Mouse (Mus musculus) intestine, embryonic 15.5 days (tissue): Measurements from ENCODE around the gene Echdc3. TPM values are rescaled to one million over a fixed set of nuclear protein-coding genes. Genes with fewer than 3 reads are reported as not detected.

Source experiments
- ATAC-seq: fragments of 200-750 bp; cut with Nextera tagmentation; 2 replicates; pipeline ENCODE4 v1.8.0; 2017; ENCODE audit warnings: moderate TSS enrichment, moderate library complexity
- H3K27ac ChIP-seq: fragments of 300-500 bp; sonication (generic); 2 replicates; pipeline ENCODE4 v1.5.1; 2015; ENCODE audit warnings: mild to moderate bottlenecking, inconsistent platforms
- H3K27me3 ChIP-seq: fragments of 300-500 bp; sonication (generic); replicated peaks from 2 replicates; pipeline ENCODE4 v1.6.1; 2015; ENCODE audit warnings: inconsistent platforms
- H3K36me3 ChIP-seq: fragments of 300-500 bp; sonication (generic); 2 replicates; pipeline ENCODE4 v1.6.1; 2015; ENCODE audit warnings: inconsistent platforms
- H3K4me1 ChIP-seq: fragments of 300-500 bp; sonication (generic); replicated peaks from 2 replicates; pipeline ENCODE4 v1.6.1; 2015; ENCODE audit warnings: inconsistent platforms
- H3K4me2 ChIP-seq: fragments of 300-500 bp; sonication (generic); replicated peaks from 2 replicates; pipeline ENCODE4 v1.6.1; 2015; ENCODE audit warnings: mild to moderate bottlenecking, inconsistent platforms
- H3K4me3 ChIP-seq: fragments of 300-500 bp; sonication (generic); replicated peaks from 2 replicates; pipeline ENCODE4 v1.5.1; 2015; ENCODE audit warnings: inconsistent platforms
- H3K9ac ChIP-seq: fragments of 300-500 bp; sonication (generic); 2 replicates; pipeline ENCODE4 v1.6.1; 2015; ENCODE audit warnings: inconsistent platforms
- H3K9me3 ChIP-seq: fragments of 300-500 bp; sonication (generic); 2 replicates; pipeline ENCODE4 v1.6.1; 2016; ENCODE audit warnings: inconsistent platforms
- WGBS: fragments of 180-500 bp; shearing (Covaris S2); methylation state at CpG from one replicate; pipeline ENCODE4 v1.1.7; 2015; 5-methylcytosine and 5-hydroxymethylcytosine counted together
- polyA plus RNA-seq: library from polyadenylated mRNA; unstranded; fragments of >200 nt; fragmentation: Nextera tagmentation; extraction: Ambion mirVana; gene quantifications from 2 replicates; pipeline ENCODE4 v1.2.1, GENCODE M21; 2015

The Echdc3 gene
- polyA plus RNA-seq, 1 experiment from 2014 or later = 12.0 TPM

DNA sequence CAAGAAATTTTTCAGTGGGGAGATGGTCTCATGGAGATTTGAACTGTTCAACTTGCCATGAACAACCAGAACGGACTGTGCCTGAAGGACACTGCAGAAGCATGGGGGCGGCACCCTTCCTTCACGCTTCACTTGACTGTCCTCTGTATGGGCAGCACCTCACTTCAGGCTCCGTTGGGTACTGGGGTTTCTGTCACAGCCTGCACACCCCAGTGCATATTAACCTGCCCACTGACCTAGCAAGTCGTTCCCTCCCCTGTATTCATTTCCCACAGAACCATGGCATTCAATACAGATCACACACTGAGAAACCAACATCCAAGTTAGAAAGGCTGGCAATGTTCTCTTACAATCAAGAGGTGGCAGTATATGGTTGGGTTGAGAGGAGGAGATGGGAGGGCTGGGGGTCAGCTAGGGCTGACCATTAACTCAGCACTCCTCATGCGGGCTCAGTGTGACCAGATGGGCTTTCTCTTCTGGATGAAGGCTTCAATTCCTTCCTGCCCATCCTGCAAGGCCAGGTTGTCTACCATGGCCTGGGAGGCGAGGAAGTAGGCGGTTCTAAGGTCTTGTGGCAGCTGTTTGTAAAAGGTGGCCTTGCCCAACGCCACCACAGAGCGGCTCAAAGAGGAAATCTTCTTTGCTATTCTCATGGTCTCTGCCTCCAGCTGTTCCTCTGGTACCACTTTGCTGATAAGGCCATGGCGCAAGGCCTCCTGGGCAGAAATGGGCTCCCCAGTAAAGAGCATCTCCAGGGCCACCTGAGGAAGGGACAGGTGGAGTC, 23.8 kb downstream of the Echdc3 start:
- Histone ChIP-seq H3K4me1 (peaks cover 8% of the 10 kb centered on the region; the same call in 1 of the 2 replicates), H3K4me3 (no peak overlapping the region), H3K27me3 (no peaks in the 10 kb centered on the region), H3K9ac (no peak overlapping the region), H3K27ac (no peak overlapping the region), H3K36me3 (no peaks in the 10 kb centered on the region), H3K4me2 (no peak overlapping the region), H3K9me3 (0 out of 2 replicates have a peak, but pooled peaks cover 3% of the 10 kb centered on the region)
- 84% methylated on average over 11 of the region's 11 CpGs for WGBS
- ATAC-seq = no peak

DNA sequence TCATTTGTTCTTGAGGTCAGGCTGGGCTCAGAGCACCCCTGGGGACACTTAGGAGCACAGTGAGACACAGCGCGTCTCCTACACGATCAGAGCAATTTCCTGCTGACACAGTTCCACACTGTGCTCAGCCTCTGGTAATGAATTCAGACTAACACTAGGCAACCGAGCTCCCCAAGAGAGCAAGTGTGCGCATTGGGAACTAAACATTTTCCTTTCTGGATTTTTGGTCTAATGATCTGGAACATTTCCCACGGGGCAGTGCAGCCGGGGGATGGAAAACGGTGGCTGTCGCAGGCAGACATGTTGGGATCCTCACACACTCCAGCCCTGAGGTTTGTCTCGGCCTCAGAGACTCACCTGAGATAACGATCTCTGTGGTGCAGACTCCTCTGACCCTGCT, 25.4 kb downstream of the Echdc3 start:
- WGBS = 70% methylated on average over 11 of the region's 11 CpGs
- ATAC-seq = no peak
- no peaks in the 10 kb centered on the region for H3K4me1 ChIP-seq
- no peaks in the 10 kb centered on the region for H3K36me3 ChIP-seq
- H3K27ac ChIP-seq = no peak overlapping the region
- 0 out of 2 replicates have a peak, but pooled peaks cover 3% of the 10 kb centered on the region for H3K9me3 ChIP-seq
- no peak overlapping the region for H3K4me3 ChIP-seq
- no peak overlapping the region for H3K9ac ChIP-seq
- H3K4me2 ChIP-seq = no peak overlapping the region
- no peaks in the 10 kb centered on the region for H3K27me3 ChIP-seq

DNA sequence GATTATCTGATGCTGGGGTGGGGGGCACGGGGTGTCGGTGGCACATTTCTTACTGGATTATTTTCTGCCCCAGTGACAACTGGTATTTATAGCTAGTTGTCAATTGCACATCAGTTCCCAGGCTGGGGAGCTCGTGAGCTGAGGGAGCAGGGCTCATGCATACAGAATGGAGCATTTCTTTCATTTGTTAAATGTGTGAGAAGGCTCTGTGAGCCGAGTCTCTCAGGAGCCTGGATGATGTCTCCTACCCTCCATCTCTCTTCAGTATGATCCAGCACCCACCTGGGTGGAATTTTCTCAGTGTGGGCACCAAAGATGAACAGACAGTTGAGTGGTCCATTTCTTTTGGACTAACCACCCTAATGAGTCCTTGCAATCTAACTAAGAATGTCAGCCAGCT, 25.9 kb downstream of the Echdc3 start:
- 0 out of 2 replicates have a peak, but pooled peaks cover 3% of the 10 kb centered on the region for H3K9me3 ChIP-seq
- ATAC-seq = no peak
- no peaks in the 10 kb centered on the region for H3K36me3 ChIP-seq
- H3K9ac ChIP-seq = no peak overlapping the region
- no peak overlapping the region for H3K4me3 ChIP-seq
- no peak overlapping the region for H3K4me2 ChIP-seq
- WGBS = 50% methylated on average over 4 of the region's 4 CpGs
- no peak overlapping the region for H3K27ac ChIP-seq
- H3K4me1 ChIP-seq = no peaks in the 10 kb centered on the region
- no peaks in the 10 kb centered on the region for H3K27me3 ChIP-seq

DNA sequence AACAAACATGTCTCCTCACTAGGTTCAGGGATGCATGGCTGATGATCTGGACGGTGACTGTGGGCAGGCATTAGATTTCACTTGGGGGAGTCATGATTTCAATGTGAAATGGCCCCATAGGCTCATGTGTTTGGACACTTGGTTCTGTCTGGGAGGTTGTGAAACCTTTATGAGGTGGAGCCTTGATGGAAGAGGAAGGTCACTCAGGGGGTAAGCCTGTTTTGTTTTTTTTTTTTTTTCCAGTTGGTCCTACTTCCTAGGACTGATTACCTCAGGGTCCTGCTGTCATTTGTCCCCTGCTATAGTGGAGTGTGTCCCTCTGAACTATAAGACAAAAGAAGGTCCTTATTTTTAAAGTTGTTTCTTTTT, 33.1 kb downstream of the Echdc3 start:
- Histone ChIP-seq H3K4me2 (no peak overlapping the region), H3K36me3 (no peaks in the 10 kb centered on the region), H3K4me1 (no peaks in the 10 kb centered on the region), H3K4me3 (no peak overlapping the region), H3K27ac (no peak overlapping the region), H3K9ac (no peak overlapping the region), H3K27me3 (no peaks in the 10 kb centered on the region), H3K9me3 (0 out of 2 replicates have a peak, but pooled peaks cover 2% of the 10 kb centered on the region)
- ATAC-seq = no peak
- WGBS = 64% methylated on average over 1 of the region's 1 CpGs

DNA sequence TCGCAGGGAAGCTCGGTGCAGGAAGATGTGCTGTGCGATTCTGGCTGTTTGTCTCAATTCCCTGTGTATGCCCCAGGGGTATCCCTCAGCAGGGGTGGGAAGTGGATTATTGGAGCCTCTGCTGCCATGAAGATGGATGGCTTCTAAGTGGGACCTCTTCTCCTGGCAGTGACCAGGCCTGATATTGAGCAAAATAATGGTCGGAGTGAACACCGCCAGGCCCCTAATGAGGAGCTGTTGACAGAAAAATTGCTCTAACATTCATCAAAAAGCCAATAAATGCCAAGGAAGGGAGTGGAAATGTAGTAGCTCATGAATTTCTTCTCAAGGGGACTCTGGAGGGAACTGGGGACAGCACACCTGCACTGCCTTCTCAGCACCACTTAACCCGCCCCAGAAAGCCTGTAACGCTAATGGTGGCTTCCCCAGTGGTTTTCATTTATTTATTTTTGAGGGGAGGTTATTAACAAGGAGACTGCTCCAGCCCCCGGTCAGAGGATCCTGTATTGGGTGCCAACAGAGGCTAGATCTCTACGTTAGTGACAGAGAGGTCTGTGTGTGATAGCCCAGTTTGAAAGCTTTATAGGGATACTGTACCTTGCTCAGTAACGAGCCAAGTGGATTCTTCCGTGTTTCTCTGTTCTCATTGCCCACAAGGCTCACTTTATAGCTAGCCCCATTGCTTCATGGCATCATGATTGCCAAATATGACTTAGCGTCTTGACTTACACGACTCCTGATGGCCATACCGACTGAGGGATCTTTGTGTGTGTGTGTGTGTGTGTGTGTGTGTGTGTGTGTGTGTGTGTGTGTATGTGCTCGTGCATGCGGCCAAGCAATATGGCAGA, 33.7 kb downstream of the Echdc3 start:
- Histone ChIP-seq H3K27ac (no peak overlapping the region), H3K4me1 (no peaks in the 10 kb centered on the region), H3K9ac (no peak overlapping the region), H3K4me3 (no peak overlapping the region), H3K36me3 (no peaks in the 10 kb centered on the region), H3K9me3 (no peaks in the 10 kb centered on the region), H3K27me3 (no peaks in the 10 kb centered on the region), H3K4me2 (no peak overlapping the region)
- ATAC-seq = no peak
- 77% methylated on average over 16 of the region's 16 CpGs for WGBS

DNA sequence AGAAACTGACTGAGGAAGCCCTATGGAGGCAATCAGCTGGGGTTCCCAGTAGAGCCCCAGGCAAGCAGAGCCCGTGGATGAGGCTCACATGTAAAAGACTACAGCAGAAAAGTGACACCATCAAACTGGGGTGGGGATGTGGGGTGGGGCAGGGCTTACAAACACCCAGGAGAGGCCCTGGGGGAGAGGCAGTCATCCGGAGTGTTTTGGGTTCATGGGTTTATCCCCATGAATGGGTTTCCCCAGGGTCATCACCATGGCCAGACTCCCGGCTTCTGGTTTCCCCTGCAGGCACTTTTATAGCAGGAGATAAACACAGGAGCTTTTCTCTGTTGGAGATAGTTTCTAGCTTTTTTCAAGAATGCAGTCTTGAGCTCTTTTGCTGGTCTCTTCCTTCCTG, 39.8 kb downstream of the Echdc3 start:
- Histone ChIP-seq H3K9me3 (0 out of 2 replicates have a peak, but pooled peaks cover 3% of the 10 kb centered on the region), H3K4me2 (no peak overlapping the region), H3K27me3 (no peaks in the 10 kb centered on the region), H3K4me1 (no peaks in the 10 kb centered on the region), H3K4me3 (no peak overlapping the region), H3K9ac (no peak overlapping the region), H3K27ac (no peak overlapping the region), H3K36me3 (no peaks in the 10 kb centered on the region)
- ATAC-seq = 0 out of 2 replicates have a peak, but pooled peaks have one; percentile 10
- 28% methylated on average over 3 of the region's 3 CpGs for WGBS

DNA sequence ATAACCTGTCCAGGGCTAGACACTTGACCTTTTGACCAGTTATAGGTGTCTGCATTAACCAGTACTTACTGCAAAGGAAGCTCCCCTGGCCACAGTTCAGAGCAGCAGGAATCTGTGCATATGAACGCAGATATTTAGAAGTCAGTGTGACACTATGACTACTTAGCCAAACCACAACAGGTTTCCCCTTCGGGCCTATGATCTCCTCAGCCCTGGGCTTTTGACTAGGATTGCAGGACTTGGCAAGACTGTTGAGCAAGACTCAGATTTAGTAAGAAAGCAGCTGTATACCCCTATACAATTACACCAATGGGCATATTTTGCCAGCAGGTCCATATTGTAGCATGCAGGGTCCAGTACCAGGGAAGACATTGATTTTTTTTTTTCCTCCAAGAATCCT, 44.3 kb downstream of the Echdc3 start:
- H3K36me3 ChIP-seq = no peaks in the 10 kb centered on the region
- 0 out of 2 replicates have a peak, but pooled peaks cover 3% of the 10 kb centered on the region for H3K9me3 ChIP-seq
- no peak overlapping the region for H3K9ac ChIP-seq
- H3K4me2 ChIP-seq = no peak overlapping the region
- 79% methylated on average over 2 of the region's 2 CpGs for WGBS
- H3K27ac ChIP-seq = no peak overlapping the region
- no peak overlapping the region for H3K4me3 ChIP-seq
- no peak for ATAC-seq
- no peaks in the 10 kb centered on the region for H3K27me3 ChIP-seq
- peaks cover 6% of the 10 kb centered on the region; the same call in 1 of the 2 replicates for H3K4me1 ChIP-seq

DNA sequence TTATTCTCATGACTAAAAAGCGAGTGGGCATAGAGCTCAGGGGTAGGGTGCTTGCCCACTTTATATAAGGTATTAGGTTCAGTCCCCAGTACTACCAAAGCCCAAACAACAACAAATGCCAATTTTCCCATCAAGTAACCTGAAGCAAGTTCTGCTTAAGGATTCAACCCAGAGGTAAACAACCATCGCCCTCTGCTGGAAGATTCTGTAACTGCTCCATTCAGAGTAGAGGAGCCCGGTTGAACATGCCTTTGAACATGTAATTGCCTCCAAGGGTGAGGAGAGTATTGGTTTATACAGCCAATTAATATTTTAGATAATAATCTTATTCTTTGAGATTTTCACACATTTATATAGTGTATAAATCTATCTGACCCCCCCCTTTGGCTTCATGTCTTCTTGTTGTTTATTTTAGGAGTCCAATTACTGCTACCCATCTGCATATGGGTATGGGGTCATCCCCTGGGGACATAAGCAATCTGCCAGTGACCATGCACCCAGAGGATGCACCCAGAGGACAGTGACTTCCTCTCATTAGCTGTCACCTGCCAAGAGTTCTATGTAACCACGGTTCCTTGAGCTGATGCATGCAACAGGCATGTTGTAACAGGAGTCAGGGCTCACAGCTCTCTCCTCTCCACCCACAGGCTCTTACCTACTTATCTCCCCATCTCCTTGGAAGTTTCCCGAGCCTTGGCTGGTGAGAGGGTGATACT, 44.8 kb downstream of the Echdc3 start:
- H3K4me3 ChIP-seq = no peak overlapping the region
- H3K4me2 ChIP-seq = no peak overlapping the region
- H3K27ac ChIP-seq = no peak overlapping the region
- no peaks in the 10 kb centered on the region for H3K36me3 ChIP-seq
- H3K27me3 ChIP-seq = no peaks in the 10 kb centered on the region
- H3K4me1 ChIP-seq = peaks cover 7% of the 10 kb centered on the region; the same call in 1 of the 2 replicates
- H3K9ac ChIP-seq = no peak overlapping the region
- 0 out of 2 replicates have a peak, but pooled peaks cover 3% of the 10 kb centered on the region for H3K9me3 ChIP-seq
- peak; percentile 37; the same call in 1 of the 2 replicates for ATAC-seq
- WGBS = 22% methylated on average over 5 of the region's 5 CpGs

DNA sequence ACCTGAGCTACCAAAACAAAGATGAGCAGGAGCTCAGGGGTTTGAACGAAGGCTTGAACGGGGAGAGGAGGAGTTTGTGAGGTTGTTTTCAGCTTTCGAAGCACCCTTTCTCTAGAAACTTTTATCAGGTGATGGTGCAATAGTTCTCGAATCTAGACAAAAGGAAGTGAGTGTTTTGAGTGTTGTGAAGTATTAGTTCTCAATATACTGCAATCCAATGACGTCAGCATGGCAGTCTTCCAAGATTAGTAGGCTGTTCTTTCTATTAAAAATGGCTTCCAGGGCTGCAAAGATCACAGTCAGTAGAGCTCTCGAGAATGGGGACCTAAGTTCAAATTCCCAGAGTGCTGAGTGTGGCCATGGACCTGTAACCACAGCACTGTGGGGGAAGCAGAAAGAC, 47.1 kb downstream of the Echdc3 start:
- Histone ChIP-seq H3K27me3 (no peaks in the 10 kb centered on the region), H3K9me3 (0 out of 2 replicates have a peak, but pooled peaks cover 3% of the 10 kb centered on the region), H3K4me2 (no peak overlapping the region), H3K36me3 (no peaks in the 10 kb centered on the region), H3K27ac (no peak overlapping the region), H3K4me1 (peaks cover 8% of the 10 kb centered on the region; the same call in 1 of the 2 replicates), H3K9ac (no peak overlapping the region), H3K4me3 (no peak overlapping the region)
- no peak for ATAC-seq
- WGBS = 66% methylated on average over 6 of the region's 6 CpGs

DNA sequence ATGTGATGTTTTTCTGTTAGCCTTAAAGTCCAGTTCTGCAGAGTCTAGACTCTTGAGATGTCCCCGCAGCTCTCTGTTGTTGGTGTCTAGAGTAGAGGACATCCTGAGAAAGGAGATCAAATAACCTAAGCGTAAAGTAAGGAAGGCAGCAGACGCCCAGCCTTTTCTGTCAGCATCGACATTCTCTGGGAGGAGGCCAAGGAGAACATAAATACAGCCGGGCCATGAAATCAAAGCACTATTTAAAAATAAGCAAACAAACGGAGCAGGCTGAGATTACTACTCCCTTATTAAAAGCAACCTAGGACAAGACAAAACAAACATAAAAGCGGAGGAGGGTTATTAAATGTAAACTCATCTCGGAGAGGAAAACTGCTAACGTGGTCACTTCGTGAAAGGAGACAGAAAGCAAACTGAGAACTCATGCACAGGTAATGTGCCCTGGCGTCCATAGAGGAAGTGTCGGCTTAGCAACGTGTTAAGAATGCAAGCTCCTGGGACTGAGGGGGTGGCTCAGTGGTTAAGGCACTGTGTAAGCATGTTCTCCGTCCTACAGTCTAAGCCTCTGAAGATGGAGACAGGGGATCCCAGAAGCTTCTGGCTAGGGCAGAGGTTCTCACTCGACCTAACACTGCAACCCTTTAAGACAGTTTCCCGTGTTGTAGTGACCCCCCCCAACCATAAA, 48.1 kb downstream of the Echdc3 start:
- Histone ChIP-seq H3K9me3 (no peaks in the 10 kb centered on the region), H3K36me3 (no peaks in the 10 kb centered on the region), H3K27me3 (no peaks in the 10 kb centered on the region), H3K4me1 (peaks cover 15% of the 10 kb centered on the region), H3K4me3 (no peak overlapping the region), H3K9ac (no peak overlapping the region), H3K4me2 (no peak overlapping the region), H3K27ac (no peak overlapping the region)
- ATAC-seq = no peak
- WGBS = 38% methylated on average over 16 of the region's 16 CpGs

DNA sequence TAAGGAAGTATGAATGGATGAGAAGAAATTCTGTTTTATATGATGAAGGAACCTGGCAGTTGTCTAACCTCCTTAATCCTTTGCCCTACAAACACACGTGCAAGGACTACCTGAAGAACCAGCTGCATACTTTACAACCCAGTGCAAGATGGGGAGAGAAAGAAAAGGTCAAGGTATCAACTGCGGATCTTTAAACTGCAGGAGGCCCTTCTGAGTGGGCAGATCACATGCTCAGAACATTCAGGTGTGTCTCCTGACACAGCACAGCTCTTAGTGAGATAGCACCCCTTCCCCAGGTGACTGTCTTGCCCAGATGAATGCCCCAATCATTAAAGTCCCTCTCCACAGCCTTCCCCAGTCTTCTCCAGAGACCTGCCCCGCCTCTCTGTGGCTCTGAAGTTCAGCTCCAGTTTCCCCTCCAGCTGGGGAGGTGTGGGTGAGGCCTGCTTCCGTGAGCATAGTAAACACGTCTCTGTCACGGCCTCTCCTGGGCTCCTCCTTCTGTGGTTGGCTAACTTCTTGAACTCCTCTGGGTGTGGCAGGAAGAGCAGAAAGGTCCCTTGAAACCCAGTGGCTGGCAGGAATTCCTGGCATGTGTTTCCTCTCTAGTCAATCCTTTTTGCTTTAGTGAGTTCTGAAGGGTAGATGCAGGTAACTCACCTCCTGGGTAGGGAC, 50.3 kb downstream of the Echdc3 start:
- Histone ChIP-seq H3K4me3 (no peak overlapping the region), H3K4me2 (peak overlapping the region; percentile 17; the same call in 1 of the 2 replicates), H3K9ac (no peak overlapping the region), H3K36me3 (no peaks in the 10 kb centered on the region), H3K4me1 (peaks cover 20% of the 10 kb centered on the region), H3K27me3 (no peaks in the 10 kb centered on the region), H3K27ac (peak overlapping the region; percentile 75), H3K9me3 (no peaks in the 10 kb centered on the region)
- ATAC-seq = peak; percentile 92
- WGBS = 26% methylated on average over 6 of the region's 6 CpGs
